Mouse (Mus musculus) ES-Bruce4 (cell line): ENCODE measurements at regions not wholly inside any gene's neighbourhood (a gene's known extent, or its start where the extent isn't known, plus 50 kb on each side); places are given as distances from the start of the nearest gene placed in this dataset.

Experiments
- H3K27ac ChIP-seq: 2 replicates; pipeline ENCODE4 v1.5.1; 2012; ENCODE audit warnings: low read length, inconsistent platforms; ENCODE audit not compliant: insufficient read depth
- H3K27me3 ChIP-seq: 2 replicates; pipeline ENCODE4 v1.6.1; 2012; ENCODE audit warnings: mild to moderate bottlenecking, low read length, inconsistent platforms; ENCODE audit not compliant: control insufficient read depth, poor library complexity, insufficient read depth, severe bottlenecking
- H3K36me3 ChIP-seq: 2 replicates; pipeline ENCODE4 v1.6.1; 2012; ENCODE audit warnings: inconsistent platforms, mild to moderate bottlenecking, low read length, moderate library complexity; ENCODE audit not compliant: control insufficient read depth, poor library complexity, insufficient read depth, severe bottlenecking
- H3K4me1 ChIP-seq: one replicate; pipeline ENCODE4 v1.8.1; 2011; ENCODE audit warnings: low read length; ENCODE audit not compliant: control insufficient read depth, insufficient read depth
- H3K4me3 ChIP-seq: 2 replicates; pipeline ENCODE4 v1.5.1; 2011; ENCODE audit warnings: low read depth, mild to moderate bottlenecking, low read length
- H3K9ac ChIP-seq: 2 replicates; pipeline ENCODE4 v1.6.1; 2012; ENCODE audit warnings: low read depth, mild to moderate bottlenecking, inconsistent platforms; ENCODE audit not compliant: poor library complexity, severe bottlenecking
- H3K9me3 ChIP-seq: replicated peaks from 2 replicates; pipeline ENCODE4 v1.6.1; 2012; ENCODE audit warnings: mild to moderate bottlenecking, low read length, inconsistent platforms; ENCODE audit not compliant: control insufficient read depth, poor library complexity, insufficient read depth, severe bottlenecking
- CTCF ChIP-seq: IDR thresholded peaks from one replicate; pipeline ENCODE4 v1.8.1; 2011; ENCODE audit warnings: low read depth, low read length
- EP300 ChIP-seq: IDR thresholded peaks from 2 replicates; pipeline ENCODE4 v1.6.1; 2011; ENCODE audit warnings: low read depth, low read length; ENCODE audit not compliant: insufficient read depth
- POLR2A ChIP-seq: IDR thresholded peaks from one replicate; pipeline ENCODE4 v1.8.1; 2011; ENCODE audit warnings: low read length; ENCODE audit not compliant: insufficient read depth

DNA sequence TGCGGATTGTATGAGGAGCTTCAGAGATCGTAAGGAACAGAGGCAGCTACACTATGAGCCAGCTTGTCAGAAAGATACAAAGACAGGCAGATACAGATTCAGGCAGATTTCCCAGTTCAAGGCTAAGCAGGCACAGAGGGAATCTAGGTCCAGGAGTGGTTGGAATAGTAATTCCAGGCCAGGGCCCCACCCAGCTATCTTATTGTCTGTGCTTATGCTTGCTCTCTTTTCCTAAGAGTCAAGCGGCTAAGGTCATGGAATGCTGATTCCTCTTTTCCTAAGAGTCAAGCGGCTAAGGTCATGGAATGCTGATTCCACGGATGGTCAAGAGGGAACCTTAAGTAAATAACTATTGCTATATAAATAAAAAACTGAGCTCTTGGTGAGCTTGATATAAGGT is 520.7 kb upstream of the Lrrc6 start:
- Histone ChIP-seq H3K27me3 (no peaks in the 10 kb centered on the region), H3K4me1 (peaks cover 8% of the 10 kb centered on the region), H3K9ac (no peak overlapping the region), H3K4me3 (no peak overlapping the region), H3K27ac (no peak overlapping the region), H3K36me3 (no peaks in the 10 kb centered on the region), H3K9me3 (no peaks in the 10 kb centered on the region)
- TF ChIP-seq EP300 (no peak), CTCF (no peak), POLR2A (no peak)

DNA sequence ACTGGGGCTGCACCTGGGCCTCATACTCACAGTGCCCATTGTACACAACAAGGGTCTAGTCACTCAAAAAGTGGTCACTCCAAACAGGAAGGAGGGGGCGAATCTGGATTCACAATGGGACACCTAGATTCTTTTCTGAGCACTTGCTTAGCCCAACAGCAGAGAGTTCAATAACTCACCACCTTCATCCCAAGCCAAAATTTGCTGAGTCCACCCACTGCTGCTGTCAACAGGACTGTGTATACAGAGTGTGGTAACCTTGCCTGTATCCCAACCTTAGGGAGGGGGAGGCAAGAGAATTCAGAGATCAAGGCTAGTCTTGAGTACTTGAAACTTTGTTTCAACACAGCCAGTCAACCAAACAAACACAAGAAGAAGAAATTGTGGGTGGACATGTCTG is 519.2 kb upstream of the Lrrc6 start:
- no peaks in the 10 kb centered on the region for H3K36me3 ChIP-seq
- no peak overlapping the region for H3K27ac ChIP-seq
- no peak for TF ChIP-seq CTCF
- no peak for TF ChIP-seq POLR2A
- no peak for TF ChIP-seq EP300
- no peak overlapping the region for H3K4me3 ChIP-seq
- H3K27me3 ChIP-seq = no peaks in the 10 kb centered on the region
- H3K9me3 ChIP-seq = no peaks in the 10 kb centered on the region
- H3K9ac ChIP-seq = no peak overlapping the region
- H3K4me1 ChIP-seq = peaks cover 8% of the 10 kb centered on the region

DNA sequence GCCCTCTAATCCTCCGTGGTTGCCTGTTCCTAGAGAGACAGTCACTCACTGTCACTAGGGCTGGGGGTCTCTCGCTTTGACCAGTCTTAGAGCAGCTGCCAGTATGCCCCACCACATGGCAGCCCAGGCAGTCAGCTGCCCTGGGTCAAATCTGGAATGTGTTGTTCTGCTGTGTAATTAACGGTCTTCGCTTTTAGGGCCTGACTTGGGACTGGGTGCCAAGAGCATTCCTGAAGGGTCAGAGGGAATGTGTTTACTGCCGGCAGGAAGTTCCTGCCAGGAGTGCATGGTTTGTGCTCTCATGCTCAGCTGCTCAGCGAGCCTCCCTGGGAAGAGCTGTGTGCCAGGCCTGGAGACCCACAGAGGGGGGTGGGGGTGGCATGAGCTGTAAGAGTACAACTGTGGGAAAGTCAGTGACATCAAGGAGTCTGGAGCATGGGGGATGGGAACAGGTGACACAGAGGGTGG is 518.5 kb upstream of the Lrrc6 start:
- H3K27me3 ChIP-seq = no peaks in the 10 kb centered on the region
- H3K4me3 ChIP-seq = no peak overlapping the region
- no peaks in the 10 kb centered on the region for H3K9me3 ChIP-seq
- TF ChIP-seq EP300 (no peak), POLR2A (no peak), CTCF (no peak)
- H3K9ac ChIP-seq = no peak overlapping the region
- no peak overlapping the region for H3K27ac ChIP-seq
- H3K4me1 ChIP-seq = peaks cover 8% of the 10 kb centered on the region
- H3K36me3 ChIP-seq = no peaks in the 10 kb centered on the region
